Mouse (Mus musculus): ENCODE results near the gene Birc5.
A peak's percentile ranks its signal among the peaks of the same experiment; 100 is the strongest.
"Not testable (repeated sequence)": the region's sequence is repeated elsewhere in the genome, so short reads cannot be mapped to it uniquely, and the experiment has no call there.

Gene Birc5

DNA sequence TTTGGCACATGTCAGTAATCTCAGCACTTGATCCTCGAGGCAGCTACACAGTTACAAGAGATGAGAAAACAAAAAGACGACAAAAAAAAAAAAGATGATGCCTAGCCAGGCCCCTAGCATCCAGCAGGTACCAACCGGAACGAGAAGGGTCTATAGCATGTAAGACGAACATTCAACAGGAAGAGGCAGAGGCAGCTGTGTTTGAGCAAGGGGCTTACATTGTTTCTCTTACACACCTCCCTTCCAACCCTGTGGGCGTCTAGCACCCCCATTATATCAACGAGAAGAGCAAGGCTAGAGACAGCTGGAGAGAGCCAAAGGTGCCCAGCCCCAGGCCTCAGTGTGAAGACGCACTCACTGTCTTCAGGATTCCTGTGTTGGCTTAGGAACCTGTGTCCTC, 22.1 kb upstream of the Birc5 start:
- DNase-seq (ENCODE audit: low spot score), result no peak

DNA sequence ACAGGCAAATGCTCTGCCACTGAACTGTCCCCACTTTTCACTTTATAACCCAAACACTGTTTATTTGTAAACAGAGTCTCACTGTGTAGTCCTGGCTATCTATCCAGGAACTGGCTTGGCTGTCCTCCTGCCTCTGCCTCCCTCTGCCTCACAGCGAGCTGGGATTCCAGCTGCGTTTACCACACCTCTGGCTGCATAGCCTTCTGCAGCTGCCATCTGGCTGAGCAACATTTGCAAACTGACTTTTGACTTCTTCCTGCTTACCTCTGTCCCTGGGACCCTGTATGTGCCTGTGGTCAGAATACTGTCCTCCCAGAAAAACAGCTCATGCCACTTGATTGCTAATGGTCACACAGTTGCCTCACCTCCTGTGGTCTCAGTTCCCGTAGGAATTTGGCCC, 21.7 kb upstream of the Birc5 start:
- DNase-seq (ENCODE audit: low spot score), result no peak

DNA sequence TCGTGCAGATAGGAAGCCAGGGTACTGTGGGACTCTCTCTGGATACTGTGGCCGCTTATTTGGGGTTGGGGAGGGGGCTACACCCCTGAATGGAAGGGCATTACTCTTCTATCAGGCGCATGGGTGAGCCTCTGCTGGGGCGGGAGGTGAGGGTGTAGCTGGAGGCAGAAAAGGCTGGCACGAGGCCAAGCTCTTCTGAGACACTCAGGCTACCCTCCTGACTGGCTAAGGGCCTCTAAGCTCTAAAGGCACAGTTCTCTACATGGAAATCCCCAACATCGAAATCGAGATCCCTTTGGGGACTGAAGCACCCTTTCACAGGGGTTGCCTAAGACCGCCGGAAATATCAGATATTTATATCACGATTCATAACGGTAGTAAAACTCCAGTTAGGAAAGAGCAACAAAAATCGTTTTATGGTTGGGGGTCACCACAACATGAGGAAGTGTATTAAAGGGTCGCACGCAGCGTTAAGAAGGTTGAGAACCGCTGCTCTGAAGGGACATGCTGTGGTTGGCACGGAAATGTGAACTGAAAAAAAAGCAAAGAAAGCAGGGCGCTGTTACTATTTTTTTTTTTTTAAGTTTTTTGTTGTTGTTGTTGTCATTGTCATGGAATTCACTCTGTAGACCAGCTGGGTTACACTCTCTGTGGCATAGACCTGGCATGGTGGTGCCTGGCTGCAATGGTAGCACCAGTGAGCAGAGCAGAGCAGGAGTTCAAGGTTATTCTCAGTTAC, 20.7 kb upstream of the Birc5 start:
- DNase-seq (ENCODE audit: low spot score), result peak; percentile 40

- DNase-seq (ENCODE audit: low spot score), result peak; percentile 41
These were observed 20.0 kb upstream of the Birc5 start for GRCm38 (mm10) chr11:117828888-117829604.

- no peak for DNase-seq (ENCODE audit: low spot score)
These were observed 19.3 kb upstream of the Birc5 start for GRCm38 (mm10) chr11:117829671-117830215.

- no peak for DNase-seq (ENCODE audit: low spot score)
These were observed 18.6 kb upstream of the Birc5 start for GRCm38 (mm10) chr11:117830401-117830800.

GRCm38 (mm10) chr11:117832086-117832969, 16.7 kb upstream of the Birc5 start:
- DNase-seq (ENCODE audit: low spot score), result peak; percentile 66

- DNase-seq (ENCODE audit: low spot score), result not testable (repeated sequence)
These were observed 15.5 kb upstream of the Birc5 start for GRCm38 (mm10) chr11:117833509-117833908.

DNA sequence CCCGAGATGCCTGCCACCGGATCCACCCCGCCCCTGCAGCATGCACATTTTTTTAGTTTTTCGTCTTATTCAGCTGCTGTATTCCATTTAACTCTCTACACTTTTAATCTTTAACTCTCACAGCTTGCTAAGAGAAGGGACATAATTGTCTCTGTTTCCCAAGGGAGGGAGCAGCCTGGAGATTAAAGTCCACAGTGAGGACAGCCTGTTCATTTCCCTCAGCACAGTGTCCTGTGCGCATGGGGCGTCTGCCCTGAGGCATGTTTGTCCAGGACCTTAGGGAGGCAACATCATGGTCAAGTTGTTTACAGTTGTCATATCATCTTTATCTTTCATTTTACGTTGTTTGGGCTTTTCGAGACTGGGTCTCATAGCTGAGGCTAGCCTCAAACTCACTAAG, 15.0 kb upstream of the Birc5 start:
- DNase-seq (ENCODE audit: low spot score), result no peak

- DNase-seq (ENCODE audit: low spot score), result no peak
These were observed 12.7 kb upstream of the Birc5 start for GRCm38 (mm10) chr11:117836306-117836705.

GRCm38 (mm10) chr11:117838572-117838971, 10.5 kb upstream of the Birc5 start:
- DNase-seq (ENCODE audit: low spot score), result no peak

GRCm38 (mm10) chr11:117839021-117839420, 10.0 kb upstream of the Birc5 start:
- no peak for DNase-seq (ENCODE audit: low spot score)

GRCm38 (mm10) chr11:117840910-117841309, 8.1 kb upstream of the Birc5 start:
- DNase-seq (ENCODE audit: low spot score), result no peak

DNA sequence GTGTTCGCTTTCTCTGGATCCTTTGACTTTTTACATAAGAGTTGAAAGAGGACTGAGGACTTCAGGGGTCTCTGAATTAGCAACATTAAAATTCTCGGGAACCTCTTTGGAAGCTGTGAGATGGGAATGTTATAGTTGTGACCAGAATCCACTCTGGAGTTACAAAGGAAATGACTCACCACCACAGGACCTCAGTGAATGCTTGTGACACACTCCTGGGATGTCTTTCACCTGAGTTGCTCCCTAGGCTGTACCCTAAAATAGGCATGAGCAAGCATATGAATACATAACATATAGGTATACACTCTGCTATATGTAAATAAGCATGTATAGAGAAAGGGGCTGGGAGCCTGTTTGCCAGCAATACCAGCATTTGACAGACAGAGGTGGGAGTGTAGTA, 5.6 kb upstream of the Birc5 start:
- no peak for DNase-seq (ENCODE audit: low spot score)

- DNase-seq (ENCODE audit: low spot score), result no peak
These were observed 4.1 kb upstream of the Birc5 start for GRCm38 (mm10) chr11:117844997-117845396.

DNA sequence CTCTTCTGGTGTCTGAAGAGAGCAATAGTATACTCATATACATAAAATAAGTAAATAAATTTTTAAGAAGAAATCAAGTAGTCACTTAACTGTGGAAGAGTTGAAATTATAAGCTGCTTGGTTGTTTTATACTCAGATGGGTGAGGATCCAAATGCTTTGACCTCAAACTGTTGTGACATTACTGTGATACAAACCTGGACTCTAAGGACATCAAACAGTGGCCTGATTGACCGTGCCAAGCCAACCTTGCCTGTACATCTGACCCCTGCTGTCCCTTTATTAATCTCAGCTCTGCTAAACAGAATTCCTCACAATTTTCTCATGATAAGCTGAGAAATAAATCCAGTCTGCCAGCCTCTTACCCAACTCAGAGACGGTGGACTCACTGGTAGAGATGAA, 3.4 kb upstream of the Birc5 start:
- DNase-seq (ENCODE audit: low spot score), result no peak

DNA sequence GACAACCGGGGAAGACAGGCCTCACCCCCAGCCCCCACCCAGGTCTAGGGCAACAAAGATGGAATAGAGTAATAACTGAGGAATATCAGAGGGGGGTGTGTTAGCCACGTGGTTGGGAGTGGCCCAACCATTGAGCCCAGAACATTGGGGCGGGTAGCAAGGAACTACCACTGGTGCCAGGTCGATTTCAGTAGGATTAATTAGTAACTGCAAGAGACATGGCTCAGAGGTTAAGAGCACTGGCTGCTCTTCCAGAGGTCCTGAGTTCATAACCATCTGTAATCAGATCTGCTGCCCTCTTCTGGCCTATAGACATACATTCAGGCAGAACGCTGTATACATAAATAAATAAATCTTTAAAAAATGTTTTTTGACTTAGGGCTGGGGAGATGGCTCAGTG, 2.4 kb upstream of the Birc5 start:
- no peak for DNase-seq (ENCODE audit: low spot score)

DNA sequence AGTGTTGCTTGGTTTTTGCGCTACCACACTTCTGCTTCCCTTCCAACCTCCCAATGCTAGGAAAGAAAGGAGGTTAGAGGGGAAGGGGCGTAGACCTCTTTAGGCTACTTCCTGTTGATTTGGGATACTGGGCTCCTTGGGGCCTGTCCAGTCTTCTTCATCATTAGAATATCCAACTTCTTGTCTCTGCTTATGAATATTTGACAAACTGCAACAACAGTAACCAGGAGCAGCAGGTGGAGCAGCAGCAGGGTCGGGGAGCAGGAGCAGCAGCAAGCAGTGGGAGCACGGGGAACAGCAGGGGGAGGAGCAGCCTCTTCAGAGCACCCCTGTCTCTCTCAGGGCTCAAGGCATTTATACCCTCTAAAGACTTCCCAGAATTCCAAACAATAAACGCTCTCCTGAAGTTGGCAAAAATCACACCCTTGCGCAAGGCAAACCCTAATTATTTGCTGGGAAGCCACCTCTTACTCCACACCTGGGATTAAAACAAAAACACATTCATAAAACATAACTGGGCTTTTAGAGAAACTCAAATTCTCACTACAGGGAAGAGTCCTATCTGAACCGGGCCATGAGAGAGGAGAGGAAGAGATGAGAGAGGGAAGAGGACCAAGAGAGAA, 1.3 kb upstream of the Birc5 start:
- no peak for DNase-seq (ENCODE audit: low spot score)

- DNase-seq (ENCODE audit: low spot score), result no peak
These were observed 623 bp upstream of the Birc5 start for GRCm38 (mm10) chr11:117848271-117848984.

DNA sequence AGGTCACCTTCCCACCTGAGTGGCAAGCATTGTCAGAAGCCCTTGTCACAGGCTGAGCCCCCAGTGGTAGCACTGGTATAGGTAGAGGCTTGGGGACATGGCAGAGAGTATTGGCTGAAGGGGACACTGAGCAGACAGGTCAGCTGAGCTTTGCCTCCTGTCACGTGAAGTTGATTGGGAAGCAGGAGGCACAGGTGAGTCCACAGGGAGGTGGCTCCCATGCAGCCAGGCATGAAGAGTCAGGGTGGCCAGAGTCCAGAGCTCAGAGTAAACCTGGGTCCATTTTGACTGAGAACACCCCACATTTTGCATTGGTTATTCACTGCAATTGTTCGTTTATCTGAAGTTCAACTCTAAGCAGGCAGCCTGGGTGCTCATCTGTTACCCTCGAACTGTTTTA, 3.8 kb downstream of the Birc5 start:
- DNase-seq (ENCODE audit: low spot score), result no peak

DNA sequence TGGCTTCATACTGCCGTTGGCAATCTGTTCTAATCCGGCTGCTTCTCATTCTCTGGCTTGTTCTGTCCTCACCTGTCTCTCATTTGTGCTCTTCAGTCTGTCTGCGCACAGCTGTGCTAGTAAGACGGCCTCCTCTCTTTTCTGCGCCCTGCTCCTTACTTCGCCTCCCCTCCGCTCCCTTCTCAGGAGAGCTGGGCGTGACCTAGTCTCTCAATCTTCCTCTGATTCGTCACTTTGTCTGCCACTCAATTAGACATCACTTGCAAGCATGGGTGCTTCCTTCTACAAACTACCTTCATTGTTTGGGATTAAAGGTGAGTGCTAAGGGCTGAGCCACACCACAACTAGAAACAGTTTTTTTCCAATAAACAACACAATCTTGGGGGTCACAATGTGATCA, 5.2 kb downstream of the Birc5 start:
- DNase-seq (ENCODE audit: low spot score), result no peak
